15 mouse cellular contexts compared by ENCODE assay signal in genomic region chr2:157821259-157821658, GRCm38 (mm10).
A peak's percentile ranks its signal among the peaks of the same experiment; 100 is the strongest.
DNase-seq lines count a peak whose midpoint lies in the region; ATAC-seq lines count a peak whose summit lies in the region.
"Had no signal": no experiment of that assay in that cellular context is flagged by ENCODE, and none has a peak within 500 bp of the region (broad histone marks: within the 10 kb centered on the region; RNA-seq: fewer than 3 reads in every experiment).

No protein-coding gene starts in this region.

- H3K9ac ChIP-seq in limb, embryonic 13.5 days = no peak overlapping the region
- H3K9ac ChIP-seq in hindbrain, embryonic 15.5 days = no peak overlapping the region
- H3K9ac ChIP-seq in neural tube, embryonic 14.5 days (replicated peaks; ENCODE audit: low read depth, low read length) = no peak overlapping the region; the same call in 1 of the 2 replicates
- H3K9ac ChIP-seq: intestine, embryonic 15.5 days had no signal

- no peaks in the 10 kb centered on the region for H3K27me3 ChIP-seq in limb, embryonic 13.5 days
- H3K27me3 ChIP-seq in limb, embryonic 10.5 days (ENCODE audit: low read depth, poor library complexity, severe bottlenecking) = no peaks in the 10 kb centered on the region
- no peaks in the 10 kb centered on the region for H3K27me3 ChIP-seq in hindbrain, embryonic 15.5 days
- H3K27me3 ChIP-seq in neural tube, embryonic 14.5 days (ENCODE audit: control insufficient read depth, insufficient read depth, low read length) = no peaks in the 10 kb centered on the region
- H3K27me3 ChIP-seq: intestine, embryonic 15.5 days had no signal

- peaks cover 25% of the 10 kb centered on the region for H3K36me3 ChIP-seq in limb, embryonic 13.5 days
- peaks cover 47% of the 10 kb centered on the region for H3K36me3 ChIP-seq in limb, embryonic 10.5 days
- H3K36me3 ChIP-seq in hindbrain, embryonic 15.5 days = 0 out of 2 replicates have a peak, but pooled peaks cover 4% of the 10 kb centered on the region
- H3K36me3 ChIP-seq in neural tube, embryonic 14.5 days (ENCODE audit: control insufficient read depth, insufficient read depth, low read length) = peaks cover 4% of the 10 kb centered on the region; the same call in 1 of the 2 replicates
- H3K36me3 ChIP-seq: intestine, embryonic 15.5 days had no signal

- peak; percentile 17 for DNase-seq in embryo, embryonic 11 days
- DNase-seq in embryo, embryonic 10.5 days (ENCODE audit: low spot score) = no peak
- DNase-seq in limb, embryonic 10.5 days (ENCODE audit: low spot score) = no peak
- no peak for DNase-seq in heart, postnatal 10 days
- DNase-seq in kidney, postnatal 10 days = no peak
- DNase-seq: adrenal gland, postnatal 25 days; cerebellum, adult 9-11 months; gastrocnemius, adult 2 months; lung, adult 2 months; thymus, adult 2 months had no signal

- WGBS in limb, embryonic 13.5 days = 55% methylated on average over 4 of the region's 4 CpGs
- 80% methylated on average over 4 of the region's 4 CpGs for WGBS in limb, embryonic 10.5 days
- 36% methylated on average over 4 of the region's 4 CpGs for WGBS in hindbrain, embryonic 15.5 days
- WGBS in neural tube, embryonic 14.5 days = 33% methylated on average over 4 of the region's 4 CpGs

- peaks cover 16% of the 10 kb centered on the region for H3K4me1 ChIP-seq in limb, embryonic 13.5 days
- H3K4me1 ChIP-seq in limb, embryonic 10.5 days = peaks cover 4% of the 10 kb centered on the region; the same call in 1 of the 2 replicates
- H3K4me1 ChIP-seq in hindbrain, embryonic 15.5 days (replicated peaks) = peaks cover 19% of the 10 kb centered on the region
- H3K4me1 ChIP-seq in neural tube, embryonic 14.5 days (ENCODE audit: control insufficient read depth, insufficient read depth, low read length) = peaks cover 6% of the 10 kb centered on the region; the same call in 1 of the 2 replicates
- H3K4me1 ChIP-seq: intestine, embryonic 15.5 days had no signal

- no peak overlapping the region for H3K4me2 ChIP-seq in limb, embryonic 13.5 days (replicated peaks)
- no peak overlapping the region for H3K4me2 ChIP-seq in hindbrain, embryonic 15.5 days
- H3K4me2 ChIP-seq in neural tube, embryonic 14.5 days (ENCODE audit: low read depth, low read length) = no peak overlapping the region
- H3K4me2 ChIP-seq: intestine, embryonic 15.5 days had no signal

- H3K9me3 ChIP-seq in limb, embryonic 13.5 days = no peaks in the 10 kb centered on the region
- no peaks in the 10 kb centered on the region for H3K9me3 ChIP-seq in limb, embryonic 10.5 days (replicated peaks)
- H3K9me3 ChIP-seq in hindbrain, embryonic 15.5 days = no peaks in the 10 kb centered on the region
- no peaks in the 10 kb centered on the region for H3K9me3 ChIP-seq in neural tube, embryonic 14.5 days (ENCODE audit: control insufficient read depth, low read length)
- H3K9me3 ChIP-seq: intestine, embryonic 15.5 days had no signal

- intact Hi-C loops in heart, postnatal 10 days (cut with DNase I) = loop anchor here (5.0 kb wide), 1 partner anchor 51 kb away; no protein-coding TSS in a partner anchor

- 0 out of 2 replicates have a peak overlapping the region, but pooled peaks have one; percentile 22 for H3K27ac ChIP-seq in limb, embryonic 13.5 days
- H3K27ac ChIP-seq in limb, embryonic 10.5 days = no peak overlapping the region
- peak overlapping the region; percentile 26 for H3K27ac ChIP-seq in hindbrain, embryonic 15.5 days (replicated peaks)
- H3K27ac ChIP-seq in neural tube, embryonic 14.5 days (ENCODE audit: low read depth, low read length) = peak overlapping the region; percentile 56; the same call in 1 of the 2 replicates
- H3K27ac ChIP-seq: gastrocnemius, adult 2 months; heart, adult 2 months; intestine, embryonic 15.5 days had no signal

- no peak overlapping the region for H3K4me3 ChIP-seq in limb, embryonic 13.5 days
- H3K4me3 ChIP-seq in limb, embryonic 10.5 days = no peak overlapping the region
- H3K4me3 ChIP-seq in hindbrain, embryonic 15.5 days = no peak overlapping the region
- H3K4me3 ChIP-seq in neural tube, embryonic 14.5 days (ENCODE audit: low read depth, low read length) = no peak overlapping the region
- H3K4me3 ChIP-seq: gastrocnemius, adult 2 months; heart, adult 2 months; intestine, embryonic 15.5 days had no signal

- ATAC-seq in limb, embryonic 13.5 days (ENCODE audit: low FRiP score, low read depth) = no peak
- ATAC-seq in hindbrain, embryonic 15.5 days (ENCODE audit: low FRiP score, low read depth) = no peak
- ATAC-seq in neural tube, embryonic 14.5 days (ENCODE audit: low read depth) = no peak
- ATAC-seq: intestine, embryonic 15.5 days had no signal
